Mouse (Mus musculus): Measurements from ENCODE around the gene Krt77.

The Krt77 gene

GRCm38 (mm10) chr15:101833131-101833530 is 36.4 kb downstream of the Krt77 start:
- no peak for DNase-seq (ENCODE audit: low read depth, low spot score)

- DNase-seq (ENCODE audit: low read depth, low spot score): no peak
These were observed 40.1 kb downstream of the Krt77 start for GRCm38 (mm10) chr15:101829441-101829840.

GRCm38 (mm10) chr15:101821786-101822185 is 47.7 kb downstream of the Krt77 start:
- DNase-seq (ENCODE audit: low read depth, low spot score): no peak

- DNase-seq (ENCODE audit: low read depth, low spot score): no peak
These were observed 51.6 kb downstream of the Krt77 start, which contains the start of gene Krt2 for GRCm38 (mm10) chr15:101817875-101818274. Krt2 (minus strand) TSS chr15:101818169.

Data from CD4-positive, CD25-positive, alpha-beta regulatory T cell, adult 2 months (primary cell).